Mouse (Mus musculus) heart, postnatal 36 days (tissue): ENCODE data around the gene Nav1. TPM values are rescaled to one million over a fixed set of nuclear protein-coding genes. Genes with fewer than 3 reads are reported as not detected.

ENCODE experiments used
- DNase-seq, 2 experiments: peaks; one replicate each; pipeline ENCODE4 v3.0.0; 2021 to 2022
- intact Hi-C: fragments of 180-260 bp; cut with DNase I; formaldehyde crosslinking; loops from one replicate; pipeline ENCODE4 v1.15.1; 2025
- microRNA-seq, 2 experiments: library from miRNA; unstranded; fragments of <30 nt; microRNA quantifications; one replicate each; pipeline ENCODE4 v1.2.0; 2021; ENCODE audit warnings: borderline number of aligned reads in 2 of 2
- total RNA-seq, 2 experiments: library from RNA; stranded (reverse); gene quantifications; 2 replicates each; pipeline ENCODE4 v1.2.3; 2021

The Nav1 gene
- total RNA-seq, 2 experiments from 2014 or later: 18.6 to 20.8 TPM

DNA sequence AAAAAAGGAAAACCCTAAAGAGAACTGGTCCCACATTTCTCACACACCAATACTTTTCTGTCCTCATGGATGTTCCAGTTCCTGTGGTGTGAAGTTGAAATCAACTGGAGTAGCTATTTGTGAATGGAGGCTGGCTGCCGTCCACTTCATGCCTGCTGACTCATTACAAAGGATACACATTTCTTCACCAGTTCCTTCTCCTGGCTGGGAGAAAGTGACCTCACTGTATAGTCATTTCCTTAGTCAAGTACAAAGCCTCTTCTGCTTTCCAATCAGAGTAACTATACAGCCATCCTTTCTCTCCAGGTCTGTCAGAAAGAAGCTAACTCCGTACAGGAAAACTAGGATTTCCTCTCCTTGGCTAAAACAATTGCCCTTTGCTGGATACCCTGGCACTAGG, 196.1 kb downstream of the Nav1 start:
- intact Hi-C loops: loop anchor here (2.0 kb wide), 1 partner anchor 20 kb away; the partner anchor contains the start of gene Ipo9
- DNase-seq: peak; percentile 68

- intact Hi-C loops: no loop called here
Observed at GRCm38 (mm10) chr1:135408973-135409372, 198.1 kb downstream of the Nav1 start.

DNA sequence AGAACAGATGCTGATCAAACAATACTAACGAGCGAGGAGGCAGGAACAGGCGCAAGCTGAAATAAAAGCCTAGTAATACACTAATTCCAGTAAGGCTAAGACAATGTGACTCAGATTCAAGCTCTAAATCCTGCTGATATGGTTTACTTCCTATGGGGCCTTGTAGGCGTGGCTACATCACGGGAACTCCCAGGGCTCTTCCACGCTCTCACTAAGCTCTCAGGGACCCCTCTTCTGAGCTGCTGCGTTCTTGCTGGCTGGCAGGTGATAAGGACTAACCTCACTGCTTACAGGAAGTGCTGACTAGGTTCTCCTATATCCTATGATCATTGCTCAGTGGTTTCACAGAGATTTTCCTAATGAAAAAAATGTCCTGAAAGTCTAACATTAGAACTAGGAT, 201.7 kb downstream of the Nav1 start:
- intact Hi-C loops: no loop called here
- no peak for DNase-seq

More at GRCm38 (mm10) chr1:135408973-135409372, 198.1 kb downstream of the Nav1 start:
- DNase-seq: no peak

DNA sequence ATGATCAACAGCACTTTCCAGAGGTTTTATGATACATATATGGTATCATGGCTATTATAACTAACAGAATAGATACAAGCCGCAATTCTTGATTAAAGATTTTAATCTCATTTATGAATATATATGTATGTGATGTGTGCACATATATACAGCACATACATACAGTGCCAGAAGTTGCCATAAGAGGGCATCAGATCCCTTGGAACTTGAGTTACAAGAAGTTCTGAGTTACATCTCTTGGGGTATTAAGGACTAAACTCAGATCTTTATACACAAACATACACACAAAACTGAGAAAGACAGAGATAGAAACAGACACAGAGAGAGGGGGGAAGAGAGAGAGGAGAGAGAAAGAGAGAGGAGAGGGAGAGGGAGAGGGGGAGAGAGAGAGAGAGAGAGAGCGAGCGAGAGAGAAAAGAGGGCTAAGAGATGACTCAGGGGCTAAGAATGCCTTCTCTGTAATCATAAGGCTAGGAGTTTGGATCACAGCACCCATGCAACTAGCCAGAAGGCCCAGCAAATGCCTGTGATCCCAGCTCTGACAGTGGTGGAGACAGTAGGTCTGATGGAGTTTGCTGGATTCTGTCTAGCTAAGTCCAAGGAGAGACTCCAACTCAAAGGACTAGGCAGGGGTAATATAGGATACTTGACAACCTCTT, 205.5 kb downstream of the Nav1 start:
- DNase-seq: no peak
- intact Hi-C loops: no loop called here

DNA sequence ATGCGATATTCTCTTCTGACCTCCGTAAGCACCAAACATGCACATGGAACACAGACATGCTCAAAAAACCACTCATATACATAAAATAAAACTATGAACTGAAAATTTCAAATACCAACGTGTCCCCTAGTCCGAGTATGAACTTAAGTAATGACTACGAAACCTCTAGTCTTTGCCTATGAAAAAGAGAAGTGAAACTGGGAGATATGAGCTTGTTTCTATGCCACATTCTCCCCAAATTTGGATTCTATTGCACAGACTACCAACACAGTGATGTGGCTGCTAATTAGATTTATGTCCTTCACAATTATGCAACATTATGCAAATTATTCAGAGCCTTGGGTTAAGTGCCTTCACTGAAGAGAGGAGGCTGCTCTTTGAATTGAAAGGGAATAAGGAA, 207.6 kb downstream of the Nav1 start:
- intact Hi-C loops: no loop called here
- no peak for DNase-seq

DNA sequence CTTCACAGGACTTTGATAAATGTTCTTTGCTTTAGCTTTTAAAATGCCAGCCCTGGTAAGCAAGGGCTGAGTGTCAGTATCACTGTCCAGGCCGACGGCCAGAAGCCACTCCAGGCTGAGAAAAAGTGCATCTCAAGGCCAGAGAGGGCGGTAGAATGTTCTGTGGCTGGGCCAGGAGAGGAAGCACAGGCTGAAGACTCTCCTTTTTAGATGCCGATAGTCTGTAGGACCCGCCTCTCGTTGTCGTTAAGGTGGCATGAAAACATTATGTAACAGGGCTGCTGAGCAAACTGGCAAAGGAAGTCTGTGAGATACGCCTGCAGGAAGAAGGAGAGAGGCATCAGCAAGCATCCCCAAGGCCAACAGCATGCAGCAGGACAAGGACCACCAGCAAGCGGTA, 221.9 kb downstream of the Nav1 start:
- no peak for DNase-seq
- intact Hi-C loops: no loop called here

Small RNAs within 50 kb of the gene (microRNA-seq; reads per million reads assigned to microRNA genes)
- 0.67 to 0.72 reads per million in 2 experiments for gene Mir1231

Other genes with a start within 250 kb of the Nav1 start
- gene Shisa4, start 232.1 kb downstream of the Nav1 start, total RNA-seq: 1 to 10 TPM; 3.0 to 3.2 TPM
- 10 to 100 TPM; 30.6 to 33.2 TPM for gene Ipo9, start 176.8 kb downstream of the Nav1 start, total RNA-seq
- 10 to 100 TPM; 46.5 to 52.8 TPM for gene Csrp1, start 112.8 kb upstream of the Nav1 start, total RNA-seq
- 10 to 100 TPM in 1 of 2 experiments, 1 to 10 TPM in 1; 9.7 to 13.3 TPM for gene Phlda3, start 158.8 kb upstream of the Nav1 start, total RNA-seq
- gene Tnni1, start 172.1 kb upstream of the Nav1 start, total RNA-seq: 1 to 10 TPM; 1.0 to 1.4 TPM
- 1 to 10 TPM; 5.6 to 8.2 TPM for gene Lad1, start 211.3 kb upstream of the Nav1 start, total RNA-seq
- gene Tnnt2, start 229.1 kb upstream of the Nav1 start, total RNA-seq: 1,000 to 10,000 TPM; 8,733 to 8,759 TPM